Mouse (Mus musculus): Measurements from ENCODE around the gene Xpo1. TPM values are rescaled to one million over a fixed set of nuclear protein-coding genes. Genes with fewer than 3 reads are reported as not detected.

Gene Xpo1
- polyA plus RNA-seq (2012; ENCODE audit: low replicate concordance), result 11.4 and 18.7 TPM in 2 replicates

GRCm38 (mm10) chr11:23255427-23256193 lies at the start of gene Xpo1:
Gene Xpo1 (plus strand): TSS chr11:23256041.

GRCm38 (mm10) chr11:23306764-23307565 lies 51.1 kb downstream of the Xpo1 start, which contains the start of gene Usp34:
Gene Usp34 (plus strand): TSS chr11:23306895.

Other genes starting within 250 kb of the Xpo1 start
- gene Fam161a, start 248.5 kb upstream of the Xpo1 start, polyA plus RNA-seq (2012; ENCODE audit: low replicate concordance), result 0.35 and 0.68 TPM in 2 replicates
- gene Usp34, start 50.9 kb downstream of the Xpo1 start, polyA plus RNA-seq (2012; ENCODE audit: low replicate concordance), result 1.2 and 3.9 TPM in 2 replicates
- 9.1 and 21.1 TPM in 2 replicates for gene Ahsa2, start 242.0 kb downstream of the Xpo1 start, polyA plus RNA-seq (2012; ENCODE audit: low replicate concordance)

Data from hematopoietic multipotent progenitor cell, adult 10-12 weeks (in vitro differentiated cells).